Mouse (Mus musculus): ENCODE data around the gene Spata20. TPM values are rescaled to one million over a fixed set of nuclear protein-coding genes. Genes with fewer than 3 reads are reported as not detected.

The Spata20 gene
- polyA plus RNA-seq, 1 experiment: not detected

GRCm38 (mm10) chr11:94472585-94472915, 13.4 kb downstream of the Spata20 start:
- TF ChIP-seq POLR2A (IDR thresholded peaks at IDR 0.05; ENCODE audit: insufficient read depth, low read length) (no peak), CTCF (IDR thresholded peaks at IDR 0.05; ENCODE audit: low read depth, low read length) (no peak), EP300 (IDR thresholded peaks at IDR 0.05; ENCODE audit: insufficient read depth, low read depth, low read length) (no peak)
- Histone ChIP-seq H3K4me3 (ENCODE audit: low read depth, low read length) (0 out of 2 replicates have a peak overlapping the region, but pooled peaks have one; percentile 7), H3K9me3 (replicated peaks; ENCODE audit: control insufficient read depth, insufficient read depth, low read length, poor library complexity, severe bottlenecking) (no peaks in the 10 kb centered on the region), H3K9ac (ENCODE audit: low read depth, poor library complexity, severe bottlenecking) (no peak overlapping the region), H3K27ac (ENCODE audit: insufficient read depth, low read length) (no peak overlapping the region), H3K4me1 (ENCODE audit: control insufficient read depth, insufficient read depth, low read length) (no peaks in the 10 kb centered on the region), H3K36me3 (ENCODE audit: control insufficient read depth, insufficient read depth, low read length, poor library complexity, severe bottlenecking) (no peaks in the 10 kb centered on the region), H3K27me3 (ENCODE audit: control insufficient read depth, insufficient read depth, low read length, poor library complexity, severe bottlenecking) (peaks cover 20% of the 10 kb centered on the region)

GRCm38 (mm10) chr11:94471740-94472584, 14.0 kb downstream of the Spata20 start:
- H3K27ac ChIP-seq (ENCODE audit: insufficient read depth, low read length): no peak overlapping the region
- no peak overlapping the region for H3K4me3 ChIP-seq (ENCODE audit: low read depth, low read length)
- H3K27me3 ChIP-seq (ENCODE audit: control insufficient read depth, insufficient read depth, low read length, poor library complexity, severe bottlenecking): peaks cover 20% of the 10 kb centered on the region

GRCm38 (mm10) chr11:94470391-94470790, 15.6 kb downstream of the Spata20 start:
- Histone ChIP-seq H3K4me1 (ENCODE audit: control insufficient read depth, insufficient read depth, low read length) (no peaks in the 10 kb centered on the region), H3K4me3 (ENCODE audit: low read depth, low read length) (no peak overlapping the region), H3K27ac (ENCODE audit: insufficient read depth, low read length) (no peak overlapping the region), H3K36me3 (ENCODE audit: control insufficient read depth, insufficient read depth, low read length, poor library complexity, severe bottlenecking) (no peaks in the 10 kb centered on the region), H3K27me3 (ENCODE audit: control insufficient read depth, insufficient read depth, low read length, poor library complexity, severe bottlenecking) (peaks cover 20% of the 10 kb centered on the region), H3K9me3 (replicated peaks; ENCODE audit: control insufficient read depth, insufficient read depth, low read length, poor library complexity, severe bottlenecking) (no peaks in the 10 kb centered on the region), H3K9ac (ENCODE audit: low read depth, poor library complexity, severe bottlenecking) (no peak overlapping the region)
- no peak for TF ChIP-seq EP300 (IDR thresholded peaks at IDR 0.05; ENCODE audit: insufficient read depth, low read depth, low read length)
- no peak for TF ChIP-seq POLR2A (IDR thresholded peaks at IDR 0.05; ENCODE audit: insufficient read depth, low read length)
- TF ChIP-seq CTCF (IDR thresholded peaks at IDR 0.05; ENCODE audit: low read depth, low read length): no peak

More at GRCm38 (mm10) chr11:94471740-94472584, 14.0 kb downstream of the Spata20 start:
- Histone ChIP-seq H3K9me3 (replicated peaks; ENCODE audit: control insufficient read depth, insufficient read depth, low read length, poor library complexity, severe bottlenecking) (no peaks in the 10 kb centered on the region), H3K36me3 (ENCODE audit: control insufficient read depth, insufficient read depth, low read length, poor library complexity, severe bottlenecking) (no peaks in the 10 kb centered on the region), H3K4me1 (ENCODE audit: control insufficient read depth, insufficient read depth, low read length) (no peaks in the 10 kb centered on the region), H3K9ac (ENCODE audit: low read depth, poor library complexity, severe bottlenecking) (no peak overlapping the region)
- TF ChIP-seq CTCF (IDR thresholded peaks at IDR 0.05; ENCODE audit: low read depth, low read length): no peak
- TF ChIP-seq POLR2A (IDR thresholded peaks at IDR 0.05; ENCODE audit: insufficient read depth, low read length): no peak
- no peak for TF ChIP-seq EP300 (IDR thresholded peaks at IDR 0.05; ENCODE audit: insufficient read depth, low read depth, low read length)

GRCm38 (mm10) chr11:94469136-94470064, 16.6 kb downstream of the Spata20 start:
- H3K4me1 ChIP-seq (ENCODE audit: control insufficient read depth, insufficient read depth, low read length): no peaks in the 10 kb centered on the region
- H3K27ac ChIP-seq (ENCODE audit: insufficient read depth, low read length): no peak overlapping the region
- TF ChIP-seq CTCF (IDR thresholded peaks at IDR 0.05; ENCODE audit: low read depth, low read length): no peak
- no peak for TF ChIP-seq EP300 (IDR thresholded peaks at IDR 0.05; ENCODE audit: insufficient read depth, low read depth, low read length)
- no peak for TF ChIP-seq POLR2A (IDR thresholded peaks at IDR 0.05; ENCODE audit: insufficient read depth, low read length)
- peaks cover 20% of the 10 kb centered on the region for H3K27me3 ChIP-seq (ENCODE audit: control insufficient read depth, insufficient read depth, low read length, poor library complexity, severe bottlenecking)
- H3K4me3 ChIP-seq (ENCODE audit: low read depth, low read length): no peak overlapping the region
- no peaks in the 10 kb centered on the region for H3K9me3 ChIP-seq (replicated peaks; ENCODE audit: control insufficient read depth, insufficient read depth, low read length, poor library complexity, severe bottlenecking)
- no peak overlapping the region for H3K9ac ChIP-seq (ENCODE audit: low read depth, poor library complexity, severe bottlenecking)
- H3K36me3 ChIP-seq (ENCODE audit: control insufficient read depth, insufficient read depth, low read length, poor library complexity, severe bottlenecking): no peaks in the 10 kb centered on the region

DNA sequence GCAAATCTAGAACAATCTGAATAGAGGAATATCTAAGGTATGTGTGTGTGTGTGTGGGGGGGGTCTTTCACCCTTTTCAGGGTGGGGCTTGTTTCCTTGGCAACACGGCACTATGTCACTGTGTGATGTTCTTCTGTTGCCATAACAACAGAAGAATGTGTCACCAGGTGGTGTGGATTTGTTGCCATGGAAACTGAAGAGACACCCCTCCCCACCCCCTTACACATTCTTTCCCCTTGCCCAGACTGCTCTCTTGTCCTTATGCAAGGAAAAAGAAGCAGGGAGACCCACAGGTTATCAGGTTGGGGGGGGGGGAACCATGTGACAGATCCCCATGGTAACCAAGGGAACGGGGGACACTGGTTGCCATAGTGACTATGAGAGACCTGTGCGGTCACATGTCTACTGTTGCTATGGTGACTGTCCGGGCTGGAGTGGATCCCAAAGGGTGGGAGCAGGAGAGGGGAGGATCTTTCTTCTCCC, 17.4 kb downstream of the Spata20 start:
- Histone ChIP-seq H3K36me3 (ENCODE audit: control insufficient read depth, insufficient read depth, low read length, poor library complexity, severe bottlenecking) (no peaks in the 10 kb centered on the region), H3K27me3 (ENCODE audit: control insufficient read depth, insufficient read depth, low read length, poor library complexity, severe bottlenecking) (peaks cover 17% of the 10 kb centered on the region), H3K9me3 (replicated peaks; ENCODE audit: control insufficient read depth, insufficient read depth, low read length, poor library complexity, severe bottlenecking) (no peaks in the 10 kb centered on the region), H3K4me3 (ENCODE audit: low read depth, low read length) (no peak overlapping the region), H3K27ac (ENCODE audit: insufficient read depth, low read length) (no peak overlapping the region), H3K9ac (ENCODE audit: low read depth, poor library complexity, severe bottlenecking) (no peak overlapping the region), H3K4me1 (ENCODE audit: control insufficient read depth, insufficient read depth, low read length) (no peaks in the 10 kb centered on the region)
- no peak for TF ChIP-seq EP300 (IDR thresholded peaks at IDR 0.05; ENCODE audit: insufficient read depth, low read depth, low read length)
- no peak for TF ChIP-seq POLR2A (IDR thresholded peaks at IDR 0.05; ENCODE audit: insufficient read depth, low read length)
- no peak for TF ChIP-seq CTCF (IDR thresholded peaks at IDR 0.05; ENCODE audit: low read depth, low read length)
